Mouse (Mus musculus) heart, postnatal 0 days (tissue): ENCODE results near the gene Pex19. TPM values are rescaled to one million over a fixed set of nuclear protein-coding genes. Genes with fewer than 3 reads are reported as not detected.
A peak's percentile ranks its signal among the peaks of the same experiment; 100 is the strongest.

Experiments used
- ATAC-seq: fragments of 200-750 bp; cut with Nextera tagmentation; 2 replicates; pipeline ENCODE4 v1.8.0; 2017; ENCODE audit warnings: low read depth, moderate number of reproducible peaks, moderate library complexity; ENCODE audit not compliant: insufficient read depth
- DNase-seq: peaks from one replicate; pipeline ENCODE4 v3.0.0-alpha.2; 2016; ENCODE audit warnings: low spot score
- H3K27ac ChIP-seq: fragments of 300-500 bp; sonication (generic); 2 replicates; pipeline ENCODE4 v1.5.1; 2014; ENCODE audit warnings: low read depth, mild to moderate bottlenecking
- H3K27me3 ChIP-seq: fragments of 300-500 bp; sonication (generic); 2 replicates; pipeline ENCODE4 v1.6.1; 2014; ENCODE audit warnings: low read length, mixed read lengths; ENCODE audit not compliant: control insufficient read depth, insufficient read depth
- H3K36me3 ChIP-seq: fragments of 300-500 bp; sonication (generic); replicated peaks from 2 replicates; pipeline ENCODE4 v1.6.1; 2014; ENCODE audit warnings: low read length, mixed read lengths; ENCODE audit not compliant: control insufficient read depth, insufficient read depth
- H3K4me1 ChIP-seq: fragments of 300-500 bp; sonication (generic); 2 replicates; pipeline ENCODE4 v1.6.1; 2014; ENCODE audit warnings: antibody characterized with exemption; ENCODE audit not compliant: control insufficient read depth, insufficient read depth
- H3K4me2 ChIP-seq: fragments of 300-500 bp; sonication (generic); 2 replicates; pipeline ENCODE4 v1.6.1; 2014; ENCODE audit warnings: low read depth, mild to moderate bottlenecking, low read length, moderate library complexity
- H3K4me3 ChIP-seq: fragments of 300-500 bp; sonication (generic); 2 replicates; pipeline ENCODE4 v1.5.1; 2014; ENCODE audit warnings: low read depth, low read length
- H3K9ac ChIP-seq: fragments of 300-500 bp; sonication (generic); replicated peaks from 2 replicates; pipeline ENCODE4 v1.6.1; 2014; ENCODE audit warnings: low read depth, low read length, mixed read lengths
- H3K9me3 ChIP-seq: fragments of 300-500 bp; sonication (generic); replicated peaks from 2 replicates; pipeline ENCODE4 v1.6.1; 2016; ENCODE audit warnings: low read length; ENCODE audit not compliant: control insufficient read depth
- CTCF ChIP-seq: IDR thresholded peaks from 2 replicates; pipeline ENCODE4 v1.5.1; 2016; ENCODE audit warnings: antibody characterized with exemption, control low read depth, low read depth
- EP300 ChIP-seq: IDR thresholded peaks from 2 replicates; pipeline ENCODE4 v1.6.1; 2016; ENCODE audit warnings: antibody characterized with exemption, low read depth
- WGBS: fragments of 180-500 bp; shearing (Covaris S2); extraction: QIAGEN DNeasy Blood & Tissue Kit; methylation state at CpG from one replicate; pipeline ENCODE4 v1.1.7; 2014; 5-methylcytosine and 5-hydroxymethylcytosine counted together
- polyA plus RNA-seq: library from polyadenylated mRNA; unstranded; fragments of >200 nt; fragmentation: Nextera tagmentation; extraction: Ambion mirVana; gene quantifications from 2 replicates; pipeline ENCODE4 v1.2.1, GENCODE M21; 2015
- total RNA-seq: library from RNA; depleted of rRNA; stranded (reverse); fragments of >200 nt; gene quantifications from 2 replicates; pipeline ENCODE4 v1.2.3, GENCODE M21; 2014; ENCODE audit warnings: low replicate concordance; rRNA removed

Gene Pex19
- total RNA-seq, result 157 and 250 TPM in 2 replicates
- 155 and 161 TPM in 2 replicates for polyA plus RNA-seq

GRCm38 (mm10) chr1:172126376-172127347 lies at the start of gene Pex19:
Gene Pex19, plus strand, starts transcription at chr1:172126755.
- Histone ChIP-seq H3K27me3 (no peaks in the 10 kb centered on the region), H3K36me3 (peaks cover 54% of the 10 kb centered on the region), H3K4me1 (peaks cover 7% of the 10 kb centered on the region), H3K9ac (peak within 1 kb of the TSS; percentile 89), H3K4me2 (peak within 1 kb of the TSS; percentile 90), H3K27ac (peak within 1 kb of the TSS; percentile 66), H3K4me3 (peak within 1 kb of the TSS; percentile 92), H3K9me3 (no peaks in the 10 kb centered on the region)
- TF ChIP-seq EP300, result no peak
- WGBS, result under 1% methylated on average over 42 of the region's 42 CpGs
- peak; percentile 92 for DNase-seq
- peak; percentile 96 for ATAC-seq

GRCm38 (mm10) chr1:172077981-172078380 lies 48.6 kb upstream of the Pex19 start:
- WGBS, result 33% methylated on average over 5 of the region's 5 CpGs
- peaks cover 6% of the 10 kb centered on the region for H3K4me1 ChIP-seq
- H3K27me3 ChIP-seq, result no peaks in the 10 kb centered on the region
- DNase-seq, result no peak
- no peak for TF ChIP-seq CTCF
- no peak for TF ChIP-seq EP300
- no peak overlapping the region for H3K9ac ChIP-seq
- H3K36me3 ChIP-seq, result peaks cover 61% of the 10 kb centered on the region
- H3K4me2 ChIP-seq, result no peak overlapping the region
- no peak overlapping the region for H3K4me3 ChIP-seq
- H3K9me3 ChIP-seq, result no peaks in the 10 kb centered on the region
- H3K27ac ChIP-seq, result no peak overlapping the region
- no peak for ATAC-seq

GRCm38 (mm10) chr1:172082101-172082898 lies 44.3 kb upstream of the Pex19 start, which contains the start of the genes Copa and Ncstn:
Gene Copa, plus strand, starts transcription at chr1:172082529.
Gene Ncstn, minus strand, starts transcription at chr1:172082795.
- H3K27me3 ChIP-seq, result no peaks in the 10 kb centered on the region
- TF ChIP-seq EP300 (no peak), CTCF (peak; percentile 35)
- H3K27ac ChIP-seq, result peak within 1 kb of the TSS; percentile 75
- under 1% methylated on average over 40 of the region's 40 CpGs for WGBS
- H3K36me3 ChIP-seq, result peaks cover 24% of the 10 kb centered on the region
- H3K4me1 ChIP-seq, result peaks cover 16% of the 10 kb centered on the region
- no peaks in the 10 kb centered on the region for H3K9me3 ChIP-seq
- H3K4me2 ChIP-seq, result peak within 1 kb of the TSS; percentile 70
- H3K9ac ChIP-seq, result peak within 1 kb of the TSS; percentile 89
- peak; percentile 94 for DNase-seq
- peak within 1 kb of the TSS; percentile 83 for H3K4me3 ChIP-seq
- peak; percentile 97 for ATAC-seq

- Histone ChIP-seq H3K27me3 (no peaks in the 10 kb centered on the region), H3K9ac (peak overlapping the region; percentile 89), H3K4me3 (peak overlapping the region; percentile 83), H3K9me3 (no peaks in the 10 kb centered on the region), H3K36me3 (peaks cover 21% of the 10 kb centered on the region), H3K27ac (peak overlapping the region; percentile 75), H3K4me1 (peaks cover 16% of the 10 kb centered on the region), H3K4me2 (peak overlapping the region; percentile 70)
- ATAC-seq, result peak; percentile 59
- TF ChIP-seq EP300 (no peak), CTCF (no peak)
- WGBS, result under 1% methylated on average over 24 of the region's 24 CpGs
- peak; percentile 30 for DNase-seq
Measured at GRCm38 (mm10) chr1:172082899-172083445, 43.6 kb upstream of the Pex19 start.

- TF ChIP-seq CTCF (no peak), EP300 (no peak)
- WGBS, result 38% methylated on average over 3 of the region's 3 CpGs
- Histone ChIP-seq H3K27ac (peak overlapping the region; percentile 79), H3K9me3 (no peaks in the 10 kb centered on the region), H3K4me3 (no peak overlapping the region), H3K9ac (no peak overlapping the region), H3K4me1 (peaks cover 12% of the 10 kb centered on the region; the same call in 1 of the 2 replicates), H3K4me2 (no peak overlapping the region), H3K27me3 (no peaks in the 10 kb centered on the region), H3K36me3 (peaks cover 78% of the 10 kb centered on the region)
- DNase-seq, result peak; percentile 7
- peak; percentile 74 for ATAC-seq
Measured at GRCm38 (mm10) chr1:172093522-172093921, 33.0 kb upstream of the Pex19 start.
